Comparison of ENCODE assay signal across 9 mouse cellular contexts in the genomic region with DNA sequence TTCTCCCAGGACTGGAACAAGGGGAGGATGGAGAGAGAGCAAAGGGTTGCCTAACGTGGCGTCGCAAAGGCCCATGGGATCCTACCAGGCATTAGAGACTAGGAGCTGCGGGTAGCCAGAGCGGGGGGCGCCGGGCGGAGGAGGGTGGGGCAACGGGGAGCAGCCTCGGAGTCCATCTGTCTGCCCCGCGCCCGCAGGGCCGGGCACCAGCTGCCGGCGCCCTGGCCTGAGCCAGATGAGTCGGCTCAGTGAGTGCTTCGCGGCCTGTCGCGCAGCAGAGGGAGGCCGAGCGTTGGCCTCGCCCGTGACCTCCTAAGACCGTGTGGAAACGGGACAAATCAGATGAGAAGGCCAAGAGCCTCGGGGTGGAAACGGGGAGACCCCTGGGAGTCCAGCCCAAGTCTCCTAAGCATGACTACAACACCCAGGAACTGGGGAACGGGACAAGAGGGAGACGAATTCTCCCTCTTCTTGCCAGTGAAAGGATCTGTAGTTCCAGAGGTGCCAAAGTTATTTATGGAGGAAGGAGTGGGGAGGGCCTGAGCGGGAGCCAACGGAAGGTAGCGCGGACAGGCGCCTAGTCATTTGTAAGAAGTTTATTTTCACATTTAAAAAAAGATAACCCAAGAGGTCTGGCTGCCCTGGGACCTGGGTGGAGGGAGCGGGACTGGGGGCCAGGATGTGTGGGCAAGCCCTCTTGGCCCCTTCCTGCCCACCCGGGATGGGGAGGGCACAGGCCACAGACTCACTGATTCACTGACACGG. TPM values are rescaled to one million over a fixed set of nuclear protein-coding genes. Genes with fewer than 3 reads are reported as not detected.
DNase-seq lines count a peak whose midpoint lies in the region; ATAC-seq lines count a peak whose summit lies in the region.
"Had no signal": no experiment of that assay in that cellular context is flagged by ENCODE, and none has a peak within 500 bp of the region (broad histone marks: within the 10 kb centered on the region; RNA-seq: fewer than 3 reads in every experiment).

No protein-coding gene starts in this region.

- no peaks in the 10 kb centered on the region for H3K9me3 ChIP-seq in heart, embryonic 10.5 days
- H3K9me3 ChIP-seq in embryonic facial prominence, embryonic 12.5 days = no peaks in the 10 kb centered on the region
- no peaks in the 10 kb centered on the region for H3K9me3 ChIP-seq in hindbrain, embryonic 11.5 days (ENCODE audit: control insufficient read depth, low read length)
- H3K9me3 ChIP-seq in liver, embryonic 15.5 days (replicated peaks) = no peaks in the 10 kb centered on the region

- 1% methylated on average over 39 of the region's 39 CpGs for WGBS in heart, embryonic 10.5 days
- WGBS in embryonic facial prominence, embryonic 12.5 days = under 1% methylated on average over 39 of the region's 39 CpGs
- WGBS in hindbrain, embryonic 11.5 days = under 1% methylated on average over 36 of the region's 39 CpGs
- 2% methylated on average over 39 of the region's 39 CpGs for WGBS in liver, embryonic 15.5 days (ENCODE audit: insufficient replicate concordance)

- intact Hi-C loops in heart, postnatal 25 days (cut with DNase I) = no loop called here

- H3K27ac ChIP-seq in heart, embryonic 10.5 days = no peak overlapping the region
- no peak overlapping the region for H3K27ac ChIP-seq in embryonic facial prominence, embryonic 12.5 days
- 0 out of 2 replicates have a peak overlapping the region, but pooled peaks have one; percentile 59 for H3K27ac ChIP-seq in hindbrain, embryonic 11.5 days (ENCODE audit: low read depth, low read length)
- no peak overlapping the region for H3K27ac ChIP-seq in liver, embryonic 15.5 days (replicated peaks)

- H3K4me3 ChIP-seq in heart, embryonic 10.5 days = peak overlapping the region; percentile 52
- H3K4me3 ChIP-seq in embryonic facial prominence, embryonic 12.5 days = peak overlapping the region; percentile 19; the same call in 1 of the 2 replicates
- peak overlapping the region; percentile 8 for H3K4me3 ChIP-seq in hindbrain, embryonic 11.5 days (ENCODE audit: low read depth, low read length)
- no peak overlapping the region for H3K4me3 ChIP-seq in liver, embryonic 15.5 days (replicated peaks)
- H3K4me3 ChIP-seq: erythroblast, embryonic 14.5 days had no signal

- peak overlapping the region; percentile 29 for H3K4me2 ChIP-seq in embryonic facial prominence, embryonic 12.5 days (replicated peaks)
- peak overlapping the region; percentile 36 for H3K4me2 ChIP-seq in hindbrain, embryonic 11.5 days (replicated peaks; ENCODE audit: low read depth, low read length)
- H3K4me2 ChIP-seq in liver, embryonic 15.5 days = peak overlapping the region; percentile 20

- no peak for DNase-seq in heart, embryonic 10.5 days (ENCODE audit: low spot score)
- DNase-seq in heart, postnatal 25 days (ENCODE audit: low spot score) = no peak
- peak; percentile 68 for DNase-seq in hindbrain, embryonic 11.5 days (ENCODE audit: low spot score)
- DNase-seq in thymus, postnatal 25 days = no peak
- DNase-seq in thymus, postnatal 0 days (ENCODE audit: low spot score) = no peak

- peaks cover 87% of the 10 kb centered on the region for H3K27me3 ChIP-seq in heart, embryonic 10.5 days (ENCODE audit: insufficient read depth, poor library complexity, severe bottlenecking)
- peaks cover 80% of the 10 kb centered on the region for H3K27me3 ChIP-seq in embryonic facial prominence, embryonic 12.5 days
- peaks cover 86% of the 10 kb centered on the region for H3K27me3 ChIP-seq in hindbrain, embryonic 11.5 days (ENCODE audit: control insufficient read depth, insufficient read depth, low read length)
- peaks cover 77% of the 10 kb centered on the region for H3K27me3 ChIP-seq in liver, embryonic 15.5 days

- ATAC-seq in embryonic facial prominence, embryonic 12.5 days (ENCODE audit: insufficient number of reproducible peaks, insufficient read depth, low FRiP score, low TSS enrichment) = no peak
- peak; percentile 74 for ATAC-seq in hindbrain, embryonic 11.5 days (ENCODE audit: low FRiP score)
- ATAC-seq in liver, embryonic 15.5 days (ENCODE audit: insufficient read depth) = no peak
- ATAC-seq in erythroblast, adult 5-6 weeks (replicated peaks; ENCODE audit: low FRiP score, poor library complexity, severe bottlenecking) = no peak

- H3K4me1 ChIP-seq in heart, embryonic 10.5 days = peaks cover 22% of the 10 kb centered on the region
- peaks cover 20% of the 10 kb centered on the region for H3K4me1 ChIP-seq in embryonic facial prominence, embryonic 12.5 days
- H3K4me1 ChIP-seq in hindbrain, embryonic 11.5 days (replicated peaks; ENCODE audit: control insufficient read depth, insufficient read depth, low read length) = peaks cover 24% of the 10 kb centered on the region
- no peaks in the 10 kb centered on the region; the same call in 1 of the 2 replicates for H3K4me1 ChIP-seq in liver, embryonic 15.5 days (replicated peaks)

- peaks cover 20% of the 10 kb centered on the region for H3K36me3 ChIP-seq in heart, embryonic 10.5 days
- H3K36me3 ChIP-seq in embryonic facial prominence, embryonic 12.5 days = peaks cover 12% of the 10 kb centered on the region; the same call in 1 of the 2 replicates
- H3K36me3 ChIP-seq in hindbrain, embryonic 11.5 days (ENCODE audit: control insufficient read depth, insufficient read depth, low read length) = no peaks in the 10 kb centered on the region
- 0 out of 2 replicates have a peak, but pooled peaks cover 4% of the 10 kb centered on the region for H3K36me3 ChIP-seq in liver, embryonic 15.5 days (replicated peaks)

- H3K9ac ChIP-seq in embryonic facial prominence, embryonic 12.5 days = no peak overlapping the region
- 0 out of 2 replicates have a peak overlapping the region, but pooled peaks have one; percentile 2 for H3K9ac ChIP-seq in hindbrain, embryonic 11.5 days (ENCODE audit: low read depth, low read length)
- no peak overlapping the region for H3K9ac ChIP-seq in liver, embryonic 15.5 days

RNA-seq across cellular contexts. Expression of gene Barhl1, which starts 7.9 kb away (rescaled TPM):
- polyA plus RNA-seq in heart, embryonic 10.5 days (2016; fragmentation: Nextera tagmentation; extraction: Ambion mirVana) = not detected in 2 replicates
- not detected for total RNA-seq in heart, postnatal 25 days (2021)
- polyA plus RNA-seq in embryonic facial prominence, embryonic 12.5 days (2016; fragmentation: Nextera tagmentation; extraction: Ambion mirVana) = 0.29 and 1.5 TPM in 2 replicates
- 9.4 and 9.9 TPM in 2 replicates for polyA plus RNA-seq in hindbrain, embryonic 11.5 days (2014; fragmentation: Nextera tagmentation; extraction: Ambion mirVana)
- polyA plus RNA-seq in liver, embryonic 15.5 days (2015; fragmentation: Nextera tagmentation; extraction: Ambion mirVana) = not detected in 2 replicates
- total RNA-seq in erythroblast, adult 5-6 weeks (2015; ENCODE audit: low replicate concordance) = not detected in 2 replicates
- total RNA-seq in erythroblast, adult 5-6 weeks (2017; ENCODE audit: low replicate concordance) = 0.17 TPM in 1 of 2 replicates, not detected in the other
- not detected in 2 replicates for polyA plus RNA-seq in thymus, postnatal 0 days (2015; fragmentation: Nextera tagmentation; extraction: Ambion mirVana)
- polyA plus RNA-seq: erythroblast, embryonic 14.5 days had no signal
